Mouse (Mus musculus) c-Kit-positive CD71-positive TER-119-positive erythroid progenitor cells, embryonic 14.5 days (primary cell): Measurements from ENCODE around the gene Ano10.
"Not testable (repeated sequence)": the region's sequence is repeated elsewhere in the genome, so short reads cannot be mapped to it uniquely, and the experiment has no call there.

ENCODE experiments used
- DNase-seq: peaks from one replicate; pipeline ENCODE4 v3.0.0-alpha.2; 2013; ENCODE audit warnings: low spot score

Ano10 gene

DNA sequence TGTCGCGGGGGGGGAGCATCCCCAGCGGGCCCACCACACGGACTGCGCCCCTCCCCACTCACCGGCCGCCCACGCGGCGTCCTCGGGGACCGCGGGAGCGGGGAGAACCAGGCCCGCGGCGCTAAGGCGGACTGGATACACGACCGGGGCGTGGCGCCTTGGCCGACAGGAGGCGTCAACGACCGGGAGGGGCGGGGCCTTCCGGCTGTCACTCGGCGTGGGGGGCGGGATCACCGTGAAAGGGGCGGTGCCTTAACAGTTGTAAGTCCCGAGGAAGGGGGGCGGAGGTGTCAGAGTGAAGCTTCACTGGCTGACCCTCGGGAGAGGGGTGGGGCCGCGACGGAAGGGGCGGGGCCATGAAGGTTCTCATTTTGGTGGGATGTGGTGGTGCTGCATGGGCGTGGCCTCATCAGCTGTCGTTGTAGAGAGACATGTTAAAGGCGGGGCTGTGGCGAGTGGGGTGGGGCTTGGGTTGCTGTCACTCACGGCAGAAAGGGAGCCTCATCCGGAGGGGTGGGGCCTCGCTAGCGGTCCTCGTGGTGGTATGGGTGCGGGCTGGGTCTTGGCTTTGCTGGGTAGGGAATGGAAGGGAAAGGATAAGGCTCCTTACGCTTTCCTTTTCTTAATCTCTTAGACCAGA, at the start of gene Ano10:
Gene Ano10, minus strand, starts transcription at position 182 of the 640 bp plus-strand sequence.
- peak; percentile 85 for DNase-seq

- no peak for DNase-seq
Observed at GRCm38 (mm10) chr9:122343399-122343798, 49.2 kb upstream of the Ano10 start.

GRCm38 (mm10) chr9:122339972-122340371, 45.7 kb upstream of the Ano10 start:
- DNase-seq = no peak

DNA sequence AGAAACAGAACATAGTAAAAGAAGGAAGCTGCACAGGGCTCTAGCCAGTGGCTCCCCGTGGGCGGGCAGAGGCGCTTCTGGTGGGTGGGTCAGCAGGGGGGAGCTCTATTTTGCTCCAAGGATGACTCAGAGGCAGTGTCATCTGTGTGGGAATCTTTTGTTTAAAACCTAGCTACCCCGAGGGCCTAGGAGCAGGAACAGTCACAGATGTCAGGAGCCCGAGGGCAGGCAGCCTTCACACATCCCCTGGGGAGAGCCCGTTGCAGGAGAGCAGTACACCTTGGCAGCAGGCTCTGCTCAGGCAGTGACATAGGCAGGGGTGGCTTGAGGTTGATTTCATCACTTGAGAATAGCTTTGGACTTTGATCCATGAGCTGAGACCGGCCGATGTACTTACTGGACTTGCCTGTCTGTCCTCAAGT, 43.3 kb upstream of the Ano10 start:
- no peak for DNase-seq

DNA sequence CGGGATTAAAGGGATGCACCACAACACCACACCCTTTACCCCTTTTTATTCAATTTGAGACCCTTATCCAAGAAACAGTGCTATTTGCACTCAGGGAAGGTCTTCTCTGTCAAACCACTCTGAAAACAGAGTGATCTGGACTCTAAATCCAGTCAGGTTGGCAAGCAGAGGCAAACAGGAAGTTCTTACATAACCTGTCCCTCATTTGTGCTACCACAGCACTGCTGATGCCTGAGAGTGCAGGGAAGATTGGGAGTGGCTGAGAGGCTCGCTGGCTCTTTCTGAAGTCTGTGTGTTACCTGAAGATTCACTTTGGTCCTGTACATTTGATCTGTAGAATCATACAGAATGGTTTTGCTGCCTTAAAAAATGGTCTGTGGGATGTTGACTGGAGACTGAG, 42.5 kb upstream of the Ano10 start:
- DNase-seq = no peak

DNA sequence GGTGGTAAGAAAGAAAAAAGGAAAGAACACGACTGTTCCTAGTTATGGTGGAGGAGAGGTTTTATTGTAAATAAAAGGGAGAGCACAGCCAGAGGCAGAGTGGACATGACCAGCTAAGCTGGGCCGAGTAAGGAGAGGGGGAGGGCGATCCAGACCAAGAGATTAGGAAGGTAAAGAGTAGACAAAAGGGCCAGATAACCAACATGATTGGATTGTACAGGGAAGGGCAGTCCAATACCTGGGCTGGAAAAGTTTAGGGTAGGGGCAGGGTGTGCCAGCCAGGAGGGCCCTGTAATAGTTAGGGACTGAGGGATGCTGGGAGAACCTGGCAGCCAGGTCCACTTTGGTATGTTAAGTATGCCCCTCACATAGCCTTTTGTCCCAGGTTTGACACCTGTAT, 34.0 kb upstream of the Ano10 start:
- DNase-seq = no peak

GRCm38 (mm10) chr9:122325996-122326395, 31.8 kb upstream of the Ano10 start:
- DNase-seq = no peak

DNA sequence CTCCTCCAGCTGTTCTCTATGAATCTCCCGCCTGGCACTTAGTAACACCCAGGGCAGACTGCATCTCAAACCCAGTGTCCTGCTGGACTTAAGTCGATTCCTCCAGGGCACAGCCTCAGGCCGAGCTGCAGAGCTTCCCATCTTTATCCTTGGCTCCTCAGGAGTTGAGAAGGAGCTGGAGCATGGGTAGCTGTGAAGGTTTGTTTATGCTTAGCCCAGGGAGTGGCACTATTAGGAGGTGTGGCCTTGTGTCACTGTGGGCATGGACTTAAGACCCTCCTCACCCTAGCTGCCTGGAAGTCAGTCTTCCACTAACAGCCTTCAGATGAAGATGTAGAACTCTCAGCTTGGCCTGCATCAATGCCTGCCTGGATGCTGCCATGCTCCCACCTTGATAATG, 28.1 kb upstream of the Ano10 start:
- no peak for DNase-seq

DNA sequence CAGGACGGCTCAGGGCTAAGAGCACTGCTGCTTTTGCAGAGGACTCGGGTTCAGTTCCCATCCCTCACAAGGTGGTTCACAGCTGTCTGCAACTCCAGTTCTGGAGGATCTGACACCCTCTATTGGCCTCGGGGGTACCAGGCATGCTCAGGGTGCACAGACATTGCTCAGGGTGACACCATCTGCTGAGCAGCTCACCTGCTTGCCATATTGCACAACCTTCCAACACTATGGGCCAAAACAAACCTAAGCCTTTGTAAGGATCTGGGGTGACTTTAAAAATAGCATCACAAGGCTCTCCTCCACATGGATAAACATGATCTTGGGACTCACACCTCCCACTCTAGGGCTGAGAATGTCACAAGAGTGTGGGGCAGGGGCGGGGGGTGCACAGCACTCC, 26.4 kb upstream of the Ano10 start:
- DNase-seq = no peak

DNA sequence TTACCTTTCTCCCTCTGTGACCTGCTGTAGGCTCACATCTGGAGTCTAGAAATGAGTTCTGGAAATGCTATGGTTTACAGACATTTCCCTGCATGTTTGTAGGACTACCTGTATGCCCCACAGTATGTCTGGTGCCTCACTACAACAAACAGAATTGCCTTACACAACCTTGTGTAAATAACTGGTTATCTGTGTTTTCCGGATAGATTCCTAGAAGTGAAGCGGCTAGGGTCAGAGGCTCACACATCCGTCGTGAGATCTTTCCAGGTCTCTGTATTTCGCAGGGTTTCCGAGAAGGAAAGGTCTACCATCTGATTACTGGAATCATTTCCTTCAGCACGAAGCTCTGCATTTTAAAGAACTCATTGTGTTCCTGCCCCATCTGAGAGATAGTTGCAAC, 22.3 kb upstream of the Ano10 start:
- no peak for DNase-seq

- no peak for DNase-seq
Observed at GRCm38 (mm10) chr9:122315501-122315900, 21.3 kb upstream of the Ano10 start.

GRCm38 (mm10) chr9:122314942-122315341, 20.7 kb upstream of the Ano10 start:
- DNase-seq = no peak

- no peak for DNase-seq
Observed at GRCm38 (mm10) chr9:122314386-122314785, 20.2 kb upstream of the Ano10 start.

GRCm38 (mm10) chr9:122313128-122313527, 18.9 kb upstream of the Ano10 start:
- not testable (repeated sequence) for DNase-seq

- no peak for DNase-seq
Observed at GRCm38 (mm10) chr9:122312296-122312990, 18.2 kb upstream of the Ano10 start.

GRCm38 (mm10) chr9:122311051-122311760, 17.0 kb upstream of the Ano10 start:
- DNase-seq = no peak

DNA sequence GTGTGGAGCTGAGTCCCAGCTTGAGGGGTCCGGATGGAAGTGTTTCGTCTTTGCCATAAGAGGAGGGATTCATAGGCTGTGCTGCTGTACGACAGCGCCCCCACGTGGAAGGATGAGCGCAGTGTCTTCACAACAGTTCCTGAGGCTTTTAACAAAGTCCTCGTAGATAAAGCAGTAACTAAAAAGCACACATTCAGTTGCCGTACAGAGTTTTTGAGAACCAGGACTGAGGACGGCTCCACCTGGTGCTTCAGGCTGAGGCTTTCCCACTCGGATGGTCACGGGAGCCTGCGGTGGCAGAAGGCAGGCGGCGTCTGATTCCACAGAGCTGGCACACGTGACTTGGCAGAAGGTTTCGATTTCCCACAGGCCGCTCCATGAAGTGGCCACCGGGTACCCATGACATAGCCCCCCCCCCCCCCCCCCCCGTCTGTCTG, 16.4 kb upstream of the Ano10 start:
- peak; percentile 80 for DNase-seq

DNA sequence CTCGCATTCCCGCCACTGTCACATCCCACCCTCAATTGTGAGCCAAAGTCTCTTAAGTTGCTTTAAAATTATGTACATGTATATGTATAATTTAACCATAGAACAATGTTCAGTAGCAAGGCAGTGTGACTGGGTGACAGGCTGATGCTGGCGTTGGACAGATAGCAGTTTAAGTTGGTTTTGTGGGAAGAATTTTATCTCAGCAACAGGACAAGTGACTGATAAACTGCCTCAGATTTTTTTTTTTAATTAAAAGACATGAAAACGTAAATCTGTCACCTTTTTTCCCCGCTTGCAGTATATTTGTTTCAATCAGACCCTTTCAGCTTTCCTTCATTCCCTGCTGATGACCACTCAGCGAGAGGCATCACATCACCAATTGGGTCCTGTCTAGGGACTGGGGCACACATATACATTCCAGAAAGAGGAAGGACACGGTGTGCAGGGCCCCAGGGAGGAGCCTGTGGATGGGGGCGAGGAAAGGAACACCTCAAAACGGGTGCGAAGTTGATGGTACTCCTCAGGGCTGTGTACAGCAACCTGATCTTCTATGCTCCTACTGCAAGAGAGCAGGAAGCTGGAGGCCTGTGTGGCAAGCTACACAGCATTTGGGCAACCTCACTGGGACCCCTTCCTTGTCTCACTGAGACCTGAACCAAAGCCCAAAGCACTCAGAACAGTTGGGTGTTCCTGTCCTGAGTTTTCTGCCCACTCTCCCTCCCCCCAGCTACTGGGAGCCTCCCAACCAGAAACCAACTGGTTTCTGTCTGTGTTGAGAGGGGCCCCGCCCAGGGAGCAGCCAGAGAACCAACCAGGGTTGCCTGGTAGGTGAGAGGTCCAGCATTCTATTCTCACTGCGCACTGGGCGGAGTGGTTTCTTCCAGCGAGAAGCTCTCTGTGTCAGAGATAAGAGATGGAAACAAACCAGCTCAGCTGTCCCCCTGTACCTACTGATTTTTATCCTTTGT, 15.1 kb upstream of the Ano10 start:
- DNase-seq = no peak

GRCm38 (mm10) chr9:122305302-122305701, 11.1 kb upstream of the Ano10 start:
- DNase-seq = no peak

- no peak for DNase-seq
Observed at GRCm38 (mm10) chr9:122296169-122296568, 1.9 kb upstream of the Ano10 start.

DNA sequence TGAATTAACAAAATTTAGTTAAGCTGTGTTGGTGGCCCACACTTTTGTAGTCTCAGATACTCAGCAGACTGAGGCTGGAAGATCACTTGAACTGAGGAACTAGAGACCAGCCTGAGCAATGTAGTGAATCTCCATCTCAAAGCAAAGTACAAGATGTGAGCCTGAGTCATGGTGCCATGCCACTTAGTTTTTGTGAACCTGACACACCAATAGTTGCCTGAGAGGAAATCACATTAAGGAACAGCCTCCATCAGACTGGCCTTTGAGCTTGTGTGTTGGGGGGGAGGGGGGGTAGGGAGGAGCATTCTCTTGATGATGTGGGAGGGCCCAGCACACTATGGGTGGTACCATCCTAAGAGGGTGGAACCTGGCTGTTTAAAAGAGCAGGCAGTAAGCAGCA, 1.2 kb upstream of the Ano10 start:
- DNase-seq = no peak

DNA sequence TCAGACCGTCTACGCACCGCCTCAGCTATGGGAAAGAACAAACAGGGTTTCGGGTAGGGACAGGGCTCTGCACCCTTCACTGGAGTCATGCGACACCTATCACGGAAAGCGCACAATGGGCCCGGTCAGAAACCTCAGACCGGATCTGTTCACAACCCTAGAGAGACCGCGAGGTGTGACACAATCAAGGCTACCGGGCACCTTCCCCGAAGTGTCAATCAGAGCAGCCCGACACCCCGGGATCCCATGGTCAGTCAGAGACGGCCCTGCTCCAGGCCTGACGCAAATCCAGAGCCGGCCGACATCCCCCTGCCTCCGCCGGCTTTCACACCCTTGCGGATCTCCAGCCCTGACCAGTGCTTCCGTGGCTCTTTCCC, 370 bp downstream of the Ano10 start:
- no peak for DNase-seq
